Mouse (Mus musculus) forebrain, postnatal 0 days (tissue): ENCODE measurements around the gene Cfap58. TPM values are rescaled to one million over a fixed set of nuclear protein-coding genes. Genes with fewer than 3 reads are reported as not detected.

Source experiments
- ATAC-seq: fragments of 200-750 bp; cut with Nextera tagmentation; 2 replicates; pipeline ENCODE4 v1.8.0; 2017; ENCODE audit warnings: mild to moderate bottlenecking, moderate library complexity
- DNase-seq: peaks from one replicate; pipeline ENCODE4 v3.0.0-alpha.2; 2015
- H3K27ac ChIP-seq: fragments of 300-500 bp; sonication (generic); 2 replicates; pipeline ENCODE4 v1.5.1; 2014; ENCODE audit warnings: low read depth, mild to moderate bottlenecking, antibody characterized with exemption, low read length, moderate library complexity, mixed read lengths
- H3K27me3 ChIP-seq: fragments of 300-500 bp; sonication (generic); 2 replicates; pipeline ENCODE4 v1.6.1; 2014; ENCODE audit warnings: mild to moderate bottlenecking, low read length, mixed read lengths; ENCODE audit not compliant: insufficient read depth
- H3K36me3 ChIP-seq: fragments of 300-500 bp; sonication (generic); 2 replicates; pipeline ENCODE4 v1.6.1; 2014; ENCODE audit warnings: mild to moderate bottlenecking, moderate library complexity; ENCODE audit not compliant: insufficient read depth
- H3K4me1 ChIP-seq: fragments of 300-500 bp; sonication (generic); 2 replicates; pipeline ENCODE4 v1.6.1; 2014; ENCODE audit warnings: antibody characterized with exemption; ENCODE audit not compliant: insufficient read depth
- H3K4me2 ChIP-seq: fragments of 300-500 bp; sonication (generic); 2 replicates; pipeline ENCODE4 v1.6.1; 2014; ENCODE audit warnings: low read depth, mild to moderate bottlenecking, moderate library complexity
- H3K4me3 ChIP-seq: fragments of 300-500 bp; sonication (generic); 2 replicates; pipeline ENCODE4 v1.5.1; 2014; ENCODE audit warnings: low read depth, low read length, mixed read lengths
- H3K9ac ChIP-seq: fragments of 300-500 bp; sonication (generic); 2 replicates; pipeline ENCODE4 v1.6.1; 2014; ENCODE audit warnings: mild to moderate bottlenecking
- H3K9me3 ChIP-seq: fragments of 300-500 bp; sonication (generic); 2 replicates; pipeline ENCODE4 v1.6.1; 2016; ENCODE audit warnings: low read length
- CTCF ChIP-seq: sonication (generic); IDR thresholded peaks from 2 replicates; pipeline ENCODE4 v1.5.1; 2016; ENCODE audit warnings: antibody characterized with exemption, control low read depth, low read depth
- WGBS: fragments of 180-500 bp; shearing (Covaris S2); extraction: QIAGEN DNeasy Blood & Tissue Kit; methylation state at CpG from one replicate; pipeline ENCODE4 v1.1.7; 2014; 5-methylcytosine and 5-hydroxymethylcytosine counted together
- polyA plus RNA-seq: library from polyadenylated mRNA; unstranded; fragments of >200 nt; fragmentation: Nextera tagmentation; extraction: Ambion mirVana; gene quantifications from 2 replicates; pipeline ENCODE4 v1.2.1, GENCODE M21; 2015
- total RNA-seq: library from RNA; depleted of rRNA; stranded (reverse); fragments of >200 nt; gene quantifications from 2 replicates; pipeline ENCODE4 v1.2.3, GENCODE M21; 2014; rRNA removed

Cfap58 gene
- total RNA-seq (0.46 and 2.6 TPM in 2 replicates), polyA plus RNA-seq (0.42 and 0.62 TPM in 2 replicates)

DNA sequence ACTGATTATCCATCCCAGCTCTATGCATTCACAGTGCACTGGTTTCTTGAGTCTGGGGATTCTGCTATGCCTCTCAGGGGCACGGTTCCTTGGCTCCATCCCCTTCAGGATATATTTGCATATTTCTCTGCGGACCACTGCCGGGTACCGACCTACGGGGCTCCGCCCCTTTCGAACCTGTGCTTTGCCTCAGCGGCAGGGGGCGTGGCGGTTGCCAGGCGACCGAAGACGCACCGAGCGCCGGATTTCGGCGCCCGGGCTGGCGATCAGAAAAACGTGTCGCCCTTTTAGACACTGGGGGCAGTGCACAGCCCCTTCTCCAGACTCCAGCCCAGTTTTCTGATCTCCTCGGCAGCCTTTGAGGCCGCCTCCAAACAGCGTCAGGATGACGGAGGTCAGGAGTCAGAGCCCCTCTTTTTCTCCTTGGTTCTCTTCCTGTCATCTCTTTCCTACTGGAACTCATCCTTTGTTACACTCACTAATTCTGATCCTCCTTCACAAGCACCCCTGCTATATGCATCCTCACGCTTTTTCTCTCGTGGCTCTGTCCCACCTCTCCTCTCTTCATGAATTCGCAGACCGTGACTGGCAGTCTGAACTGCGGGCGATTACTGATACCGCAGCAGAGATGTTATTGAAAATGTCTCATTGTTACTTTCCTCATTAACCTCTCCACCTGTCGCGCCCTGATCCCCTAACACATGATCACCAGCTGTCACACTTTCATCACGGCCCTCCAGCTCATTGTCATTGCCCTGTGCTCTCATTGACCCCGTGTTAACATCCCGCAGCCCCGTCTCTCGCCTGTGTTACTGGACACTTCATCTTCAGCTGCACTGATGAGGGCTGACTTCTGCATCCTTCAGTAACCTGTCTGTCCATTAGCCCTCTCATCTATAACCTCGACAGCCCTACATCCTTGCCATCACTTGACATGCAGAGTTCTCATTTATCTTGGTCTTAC lies at the start of gene Cfap58:
TSS of gene Cfap58 (plus strand) at position 233 of the 964 bp plus-strand sequence.
- Histone ChIP-seq H3K4me2 (peak within 1 kb of the TSS; percentile 75), H3K4me1 (peaks cover 2% of the 10 kb centered on the region; the same call in 1 of the 2 replicates), H3K27me3 (no peaks in the 10 kb centered on the region), H3K4me3 (peak within 1 kb of the TSS; percentile 45), H3K9ac (peak within 1 kb of the TSS; percentile 54), H3K36me3 (no peaks in the 10 kb centered on the region), H3K27ac (peak within 1 kb of the TSS; percentile 10; the same call in 1 of the 2 replicates), H3K9me3 (no peaks in the 10 kb centered on the region)
- TF ChIP-seq CTCF: peak; percentile 52
- ATAC-seq (peak; percentile 92), DNase-seq (peak; percentile 84)
- WGBS: 4% methylated on average over 41 of the region's 41 CpGs

- Histone ChIP-seq H3K9me3 (no peaks in the 10 kb centered on the region), H3K4me3 (no peak overlapping the region), H3K4me1 (no peaks in the 10 kb centered on the region), H3K4me2 (no peak overlapping the region), H3K27ac (no peak overlapping the region), H3K27me3 (no peaks in the 10 kb centered on the region), H3K36me3 (no peaks in the 10 kb centered on the region), H3K9ac (no peak overlapping the region)
- no peak for ATAC-seq
- no peak for DNase-seq
- no peak for TF ChIP-seq CTCF
- 95% methylated on average over 8 of the region's 8 CpGs for WGBS
Observed at GRCm38 (mm10) chr19:47888037-47888436, 49.4 kb upstream of the Cfap58 start.

- no peak overlapping the region for H3K27ac ChIP-seq
- H3K36me3 ChIP-seq: no peaks in the 10 kb centered on the region
- H3K9ac ChIP-seq: no peak overlapping the region
- 71% methylated on average over 10 of the region's 10 CpGs for WGBS
- no peaks in the 10 kb centered on the region for H3K27me3 ChIP-seq
- H3K9me3 ChIP-seq: no peaks in the 10 kb centered on the region
- no peak for DNase-seq
- no peaks in the 10 kb centered on the region for H3K4me1 ChIP-seq
- H3K4me3 ChIP-seq: no peak overlapping the region
- no peak for ATAC-seq
- H3K4me2 ChIP-seq: no peak overlapping the region
- TF ChIP-seq CTCF: no peak
Observed at GRCm38 (mm10) chr19:47890489-47891130, 46.9 kb upstream of the Cfap58 start.

DNA sequence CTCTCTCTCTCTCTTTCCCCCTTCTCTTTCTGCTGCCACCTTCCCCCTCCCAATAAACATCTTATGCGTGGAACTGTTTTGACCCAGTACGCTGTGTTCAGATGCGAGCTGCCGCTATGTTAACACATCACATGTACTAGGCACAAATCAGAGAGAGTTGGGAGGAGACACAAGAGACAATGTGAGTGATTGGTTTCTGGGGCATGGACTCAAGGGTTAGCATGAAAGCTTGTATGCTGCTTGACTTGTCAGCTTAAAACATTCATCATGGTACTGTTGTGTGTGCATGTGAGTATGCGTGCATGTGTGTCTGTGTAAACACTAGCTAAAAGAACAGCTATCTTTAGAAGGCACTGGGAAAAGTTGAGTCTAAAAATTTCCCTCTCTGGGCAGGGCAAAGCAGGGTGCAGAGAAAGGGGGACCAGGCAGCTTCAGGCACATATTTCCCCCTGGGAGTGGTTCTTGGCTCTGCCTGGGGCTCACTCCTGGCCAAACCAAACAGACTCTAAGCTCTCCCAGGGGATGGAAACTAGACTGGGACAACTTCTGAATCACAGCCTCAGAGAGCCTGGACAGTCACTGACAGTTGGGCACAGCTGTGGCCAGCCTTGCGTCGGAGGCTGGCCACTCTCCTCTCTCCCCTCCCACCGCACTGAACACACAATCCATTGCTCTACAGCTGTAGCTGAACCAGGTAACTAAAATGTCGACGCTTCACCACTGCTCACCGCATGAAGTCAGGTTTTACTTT lies 45.7 kb upstream of the Cfap58 start:
- no peaks in the 10 kb centered on the region for H3K4me1 ChIP-seq
- H3K4me2 ChIP-seq: no peak overlapping the region
- no peak overlapping the region for H3K9ac ChIP-seq
- H3K27ac ChIP-seq: no peak overlapping the region
- ATAC-seq: no peak
- H3K9me3 ChIP-seq: no peaks in the 10 kb centered on the region
- no peak overlapping the region for H3K4me3 ChIP-seq
- H3K27me3 ChIP-seq: no peaks in the 10 kb centered on the region
- H3K36me3 ChIP-seq: 0 out of 2 replicates have a peak, but pooled peaks cover 7% of the 10 kb centered on the region
- TF ChIP-seq CTCF: no peak
- 83% methylated on average over 11 of the region's 11 CpGs for WGBS
- DNase-seq: no peak

DNA sequence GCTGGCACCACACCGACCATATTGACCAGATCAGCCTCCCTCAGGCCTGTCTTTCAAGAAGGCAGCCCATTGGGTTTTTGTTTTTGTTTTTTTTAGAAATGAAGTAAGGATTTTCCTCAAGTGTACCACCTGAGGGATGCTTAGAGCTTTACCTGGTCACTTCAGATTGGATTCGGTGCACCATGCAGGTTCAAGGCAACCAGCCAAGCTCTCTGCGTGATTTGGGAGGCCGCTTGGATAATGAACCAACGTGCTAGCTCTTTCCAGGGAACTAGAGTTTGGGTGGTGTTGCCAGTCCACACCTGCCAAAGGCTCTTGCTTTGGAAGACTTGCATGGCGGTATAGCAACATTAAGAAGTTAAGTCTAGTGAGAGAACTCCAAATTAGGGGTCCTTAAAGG lies 44.4 kb upstream of the Cfap58 start:
- no peak overlapping the region for H3K27ac ChIP-seq
- H3K27me3 ChIP-seq: no peaks in the 10 kb centered on the region
- DNase-seq (no peak), ATAC-seq (no peak)
- TF ChIP-seq CTCF: no peak
- H3K4me1 ChIP-seq: no peaks in the 10 kb centered on the region
- WGBS: 88% methylated on average over 6 of the region's 6 CpGs
- 0 out of 2 replicates have a peak, but pooled peaks cover 17% of the 10 kb centered on the region for H3K36me3 ChIP-seq
- H3K9ac ChIP-seq: no peak overlapping the region
- no peak overlapping the region for H3K4me3 ChIP-seq
- no peak overlapping the region for H3K4me2 ChIP-seq
- no peaks in the 10 kb centered on the region for H3K9me3 ChIP-seq

DNA sequence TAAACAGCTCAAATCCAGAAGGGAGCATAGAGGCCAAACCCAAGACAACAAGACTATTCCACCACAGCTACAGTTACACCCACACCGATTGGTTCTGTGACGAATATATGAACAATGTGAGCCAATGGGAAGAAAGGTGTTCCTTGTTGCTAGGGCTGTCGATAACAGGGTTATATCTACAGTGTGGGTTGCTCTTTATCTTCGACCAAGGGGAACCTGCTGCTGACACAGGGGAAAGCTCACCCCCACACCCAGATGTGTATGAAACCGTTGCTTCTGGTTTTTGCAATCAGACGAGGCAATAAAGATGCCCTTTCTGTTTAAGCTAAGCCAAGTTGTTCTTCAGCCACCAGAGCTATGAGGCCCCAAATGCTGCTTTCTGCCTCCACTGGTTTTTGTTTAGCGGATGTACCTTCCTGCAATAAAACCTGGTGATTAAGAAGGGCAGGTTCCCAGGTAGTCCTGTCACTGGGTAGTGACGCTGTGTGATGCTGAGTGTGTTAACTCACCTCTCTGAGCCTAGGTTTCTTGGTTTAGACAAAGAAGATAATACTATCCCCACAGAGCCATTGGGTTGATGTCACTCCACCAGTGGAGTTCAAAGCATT lies 38.9 kb upstream of the Cfap58 start:
- Histone ChIP-seq H3K9me3 (no peaks in the 10 kb centered on the region), H3K36me3 (0 out of 2 replicates have a peak, but pooled peaks cover 17% of the 10 kb centered on the region), H3K27ac (no peak overlapping the region), H3K9ac (no peak overlapping the region), H3K4me3 (no peak overlapping the region), H3K4me1 (no peaks in the 10 kb centered on the region; the same call in 1 of the 2 replicates), H3K27me3 (no peaks in the 10 kb centered on the region), H3K4me2 (no peak overlapping the region)
- TF ChIP-seq CTCF: no peak
- DNase-seq: no peak
- WGBS: 95% methylated on average over 8 of the region's 8 CpGs
- no peak for ATAC-seq
